Mouse (Mus musculus) ES-Bruce4 (cell line): Measurements from ENCODE around the gene Aspg. TPM values are rescaled to one million over a fixed set of nuclear protein-coding genes. Genes with fewer than 3 reads are reported as not detected.

Experiments
- H3K27ac ChIP-seq: 2 replicates; pipeline ENCODE4 v1.5.1; 2012; ENCODE audit warnings: low read length, inconsistent platforms; ENCODE audit not compliant: insufficient read depth
- H3K27me3 ChIP-seq: 2 replicates; pipeline ENCODE4 v1.6.1; 2012; ENCODE audit warnings: mild to moderate bottlenecking, low read length, inconsistent platforms; ENCODE audit not compliant: control insufficient read depth, poor library complexity, insufficient read depth, severe bottlenecking
- H3K36me3 ChIP-seq: 2 replicates; pipeline ENCODE4 v1.6.1; 2012; ENCODE audit warnings: inconsistent platforms, mild to moderate bottlenecking, low read length, moderate library complexity; ENCODE audit not compliant: control insufficient read depth, poor library complexity, insufficient read depth, severe bottlenecking
- H3K4me1 ChIP-seq: one replicate; pipeline ENCODE4 v1.8.1; 2011; ENCODE audit warnings: low read length; ENCODE audit not compliant: control insufficient read depth, insufficient read depth
- H3K4me3 ChIP-seq: 2 replicates; pipeline ENCODE4 v1.5.1; 2011; ENCODE audit warnings: low read depth, mild to moderate bottlenecking, low read length
- H3K9ac ChIP-seq: 2 replicates; pipeline ENCODE4 v1.6.1; 2012; ENCODE audit warnings: low read depth, mild to moderate bottlenecking, inconsistent platforms; ENCODE audit not compliant: poor library complexity, severe bottlenecking
- H3K9me3 ChIP-seq: replicated peaks from 2 replicates; pipeline ENCODE4 v1.6.1; 2012; ENCODE audit warnings: mild to moderate bottlenecking, low read length, inconsistent platforms; ENCODE audit not compliant: control insufficient read depth, poor library complexity, insufficient read depth, severe bottlenecking
- CTCF ChIP-seq: IDR thresholded peaks from one replicate; pipeline ENCODE4 v1.8.1; 2011; ENCODE audit warnings: low read depth, low read length
- EP300 ChIP-seq: IDR thresholded peaks from 2 replicates; pipeline ENCODE4 v1.6.1; 2011; ENCODE audit warnings: low read depth, low read length; ENCODE audit not compliant: insufficient read depth
- POLR2A ChIP-seq: IDR thresholded peaks from one replicate; pipeline ENCODE4 v1.8.1; 2011; ENCODE audit warnings: low read length; ENCODE audit not compliant: insufficient read depth
- polyA plus RNA-seq: library from polyadenylated mRNA; stranded (reverse); fragments of >200 nt; gene quantifications from 2 replicates; pipeline ENCODE4 v1.2.4, GENCODE M21; 2011; ENCODE audit warnings: low read depth; ENCODE audit not compliant: missing spikeins, insufficient read depth, insufficient read length

Aspg gene
- polyA plus RNA-seq, 1 experiment, result 7.7 TPM

DNA sequence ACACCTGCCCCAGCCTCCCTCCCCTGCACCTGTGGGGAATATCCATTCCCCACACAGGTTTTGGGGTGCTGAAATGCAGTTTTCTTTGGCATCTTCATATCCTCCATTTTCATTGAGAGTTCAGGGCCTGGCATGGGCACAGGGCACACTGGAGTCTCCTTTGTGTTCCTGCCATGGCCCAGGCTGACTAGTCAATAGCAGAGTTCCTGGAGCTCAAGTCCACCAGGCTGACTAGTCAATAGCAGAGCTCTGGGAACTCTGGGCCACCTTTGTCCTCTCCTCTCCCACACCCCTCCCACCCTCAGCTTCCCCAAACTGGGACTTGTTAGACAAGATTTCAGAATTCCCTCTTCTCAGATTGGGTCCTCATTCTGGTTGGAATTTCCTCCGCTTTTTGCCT is 65.2 kb downstream of the Aspg start:
- H3K4me3 ChIP-seq, result no peak overlapping the region
- H3K4me1 ChIP-seq, result no peaks in the 10 kb centered on the region
- no peaks in the 10 kb centered on the region for H3K27me3 ChIP-seq
- H3K9ac ChIP-seq, result no peak overlapping the region
- H3K27ac ChIP-seq, result no peak overlapping the region
- TF ChIP-seq POLR2A, result no peak
- TF ChIP-seq EP300, result no peak
- no peak for TF ChIP-seq CTCF
- no peaks in the 10 kb centered on the region for H3K36me3 ChIP-seq
- H3K9me3 ChIP-seq, result no peaks in the 10 kb centered on the region

DNA sequence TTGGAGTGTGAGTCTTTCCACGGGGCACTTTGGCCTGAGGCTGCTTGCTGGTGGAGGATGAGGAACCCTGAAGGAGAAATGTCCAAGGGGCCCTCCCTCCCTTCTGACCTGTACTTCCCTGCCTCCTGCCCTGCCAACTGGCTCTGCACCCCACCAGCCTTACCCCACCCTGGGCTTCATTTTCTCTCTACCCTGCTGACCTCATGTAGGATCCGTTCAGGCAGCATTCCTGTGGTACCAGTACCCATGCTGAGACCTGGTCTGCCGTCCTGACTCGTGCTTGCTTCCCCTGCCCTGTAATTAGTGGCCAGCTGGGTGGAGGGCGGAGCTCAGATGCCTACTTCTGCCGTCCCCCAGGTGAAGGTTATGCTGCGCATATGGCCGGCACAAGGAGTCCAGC is 65.7 kb downstream of the Aspg start:
- TF ChIP-seq CTCF, result no peak
- TF ChIP-seq POLR2A, result no peak
- no peak for TF ChIP-seq EP300
- Histone ChIP-seq H3K36me3 (no peaks in the 10 kb centered on the region), H3K4me3 (no peak overlapping the region)

More for the DNA sequence above, 65.7 kb downstream of the Aspg start:
- no peak overlapping the region for H3K27ac ChIP-seq
- no peaks in the 10 kb centered on the region for H3K4me1 ChIP-seq
- no peak overlapping the region for H3K9ac ChIP-seq
- no peaks in the 10 kb centered on the region for H3K9me3 ChIP-seq
- no peaks in the 10 kb centered on the region for H3K27me3 ChIP-seq

Other genes with a start within 250 kb of the Aspg start
- gene Ppp1r13b, start 198.6 kb upstream of the Aspg start, polyA plus RNA-seq, result 7.8 and 8.9 TPM in 2 replicates
- 386 and 394 TPM in 2 replicates for gene Atp5mpl, start 139.7 kb upstream of the Aspg start, polyA plus RNA-seq
- gene Tdrd9, start 135.1 kb upstream of the Aspg start, polyA plus RNA-seq, result not detected in 2 replicates
- not detected in 2 replicates for gene Rd3l, start 125.4 kb upstream of the Aspg start, polyA plus RNA-seq
- 3.6 and 3.9 TPM in 2 replicates for gene Kif26a, start 39.5 kb downstream of the Aspg start, polyA plus RNA-seq